Mouse (Mus musculus) midbrain, embryonic 14.5 days (tissue): ENCODE data around the gene Per3. TPM values are rescaled to one million over a fixed set of nuclear protein-coding genes. Genes with fewer than 3 reads are reported as not detected.

Experiments
- ATAC-seq: fragments of 200-750 bp; cut with Nextera tagmentation; 2 replicates; pipeline ENCODE4 v1.8.0; 2017; ENCODE audit warnings: moderate number of reproducible peaks, moderate library complexity; ENCODE audit not compliant: low FRiP score, low TSS enrichment
- DNase-seq: peaks from one replicate; pipeline ENCODE4 v3.0.0-alpha.2; 2015
- H3K27ac ChIP-seq: fragments of 300-500 bp; sonication (generic); replicated peaks from 2 replicates; pipeline ENCODE4 v1.5.1; 2014; ENCODE audit warnings: mild to moderate bottlenecking, low read depth, low read length, moderate library complexity
- H3K27me3 ChIP-seq: fragments of 300-500 bp; sonication (generic); 2 replicates; pipeline ENCODE4 v1.6.1; 2014; ENCODE audit warnings: low read length, control low read depth, mixed read lengths; ENCODE audit not compliant: control insufficient read depth, insufficient read depth
- H3K36me3 ChIP-seq: fragments of 300-500 bp; sonication (generic); 2 replicates; pipeline ENCODE4 v1.6.1; 2014; ENCODE audit warnings: low read length, control low read depth; ENCODE audit not compliant: control insufficient read depth, insufficient read depth
- H3K4me1 ChIP-seq: fragments of 300-500 bp; sonication (generic); 2 replicates; pipeline ENCODE4 v1.6.1; 2014; ENCODE audit warnings: mild to moderate bottlenecking, antibody characterized with exemption, low read length, control low read depth; ENCODE audit not compliant: control insufficient read depth, insufficient read depth
- H3K4me2 ChIP-seq: fragments of 300-500 bp; sonication (generic); 2 replicates; pipeline ENCODE4 v1.6.1; 2014; ENCODE audit warnings: mild to moderate bottlenecking, low read length, moderate library complexity
- H3K4me3 ChIP-seq: fragments of 300-500 bp; sonication (generic); replicated peaks from 2 replicates; pipeline ENCODE4 v1.5.1; 2014; ENCODE audit warnings: low read depth, low read length
- H3K9ac ChIP-seq: fragments of 300-500 bp; sonication (generic); replicated peaks from 2 replicates; pipeline ENCODE4 v1.6.1; 2014; ENCODE audit warnings: mild to moderate bottlenecking, low read length, moderate library complexity
- H3K9me3 ChIP-seq: fragments of 300-500 bp; sonication (generic); 2 replicates; pipeline ENCODE4 v1.6.1; 2016; ENCODE audit warnings: low read length, control low read depth, mixed read lengths; ENCODE audit not compliant: control insufficient read depth
- WGBS: fragments of 180-500 bp; shearing (Covaris S2); extraction: QIAGEN DNeasy Blood & Tissue Kit; methylation state at CpG from one replicate; pipeline ENCODE4 v1.1.7; 2014; 5-methylcytosine and 5-hydroxymethylcytosine counted together
- polyA plus RNA-seq: library from polyadenylated mRNA; unstranded; fragments of >200 nt; fragmentation: Nextera tagmentation; extraction: Ambion mirVana; gene quantifications from 2 replicates; pipeline ENCODE4 v1.2.1, GENCODE M21; 2014

Per3 gene
- polyA plus RNA-seq, 1 experiment from 2014 or later, result 2.5 TPM

DNA sequence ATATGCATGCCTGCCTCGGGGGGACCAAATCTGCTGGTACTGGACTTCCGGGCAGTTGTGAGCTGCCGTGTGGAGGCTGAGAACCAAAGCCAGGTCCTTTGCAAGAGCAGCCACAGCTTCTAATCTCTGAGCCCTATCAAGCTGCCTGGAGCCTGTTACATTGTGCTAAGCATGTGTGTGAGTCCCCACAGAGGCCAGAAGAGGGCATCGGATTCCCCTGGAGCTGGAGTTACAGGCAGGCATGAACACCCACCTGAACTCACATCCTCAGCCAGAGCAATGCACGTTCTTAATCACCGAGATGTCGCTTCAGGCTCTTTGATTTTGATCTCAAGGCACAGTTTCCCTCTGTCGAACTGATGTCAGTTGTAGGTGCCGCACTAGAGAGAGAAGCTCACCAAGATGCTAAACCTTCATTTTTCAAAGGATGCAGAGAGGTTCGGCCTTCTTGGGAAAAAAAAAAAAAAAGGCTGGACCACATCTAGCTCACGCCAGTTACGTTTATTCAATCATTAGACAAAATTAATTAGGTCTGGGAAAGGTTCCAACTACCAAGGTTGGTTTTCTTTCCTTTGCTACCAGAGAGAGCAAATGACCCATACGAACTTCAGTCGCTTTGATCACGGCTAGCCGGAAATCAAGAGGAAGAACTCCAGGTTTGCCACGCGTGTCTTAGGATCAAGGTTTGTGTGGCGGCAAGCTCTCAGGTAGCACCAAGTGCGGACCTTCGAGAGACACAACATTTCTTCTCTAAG is 66.1 kb downstream of the Per3 start:
- WGBS, result 92% methylated on average over 21 of the region's 21 CpGs
- H3K9ac ChIP-seq, result no peak overlapping the region
- H3K36me3 ChIP-seq, result no peaks in the 10 kb centered on the region
- no peak overlapping the region for H3K4me3 ChIP-seq
- H3K4me1 ChIP-seq, result no peaks in the 10 kb centered on the region
- no peaks in the 10 kb centered on the region for H3K27me3 ChIP-seq
- H3K27ac ChIP-seq, result no peak overlapping the region
- ATAC-seq (no peak), DNase-seq (no peak)
- no peaks in the 10 kb centered on the region for H3K9me3 ChIP-seq
- H3K4me2 ChIP-seq, result no peak overlapping the region

- no peak overlapping the region for H3K9ac ChIP-seq
- no peak overlapping the region for H3K27ac ChIP-seq
- whole genome bisulfite sequencing, result 52% methylated on average over 1 of the region's 1 CpGs
- no peaks in the 10 kb centered on the region for H3K27me3 ChIP-seq
- H3K4me3 ChIP-seq, result no peak overlapping the region
- H3K4me1 ChIP-seq, result no peaks in the 10 kb centered on the region
- no peak for ATAC-seq
- DNase-seq, result no peak
- H3K36me3 ChIP-seq, result no peaks in the 10 kb centered on the region
- H3K4me2 ChIP-seq, result no peak overlapping the region
- H3K9me3 ChIP-seq, result no peaks in the 10 kb centered on the region
Observed at GRCm38 (mm10) chr4:150975145-150975544, 69.3 kb downstream of the Per3 start.

DNA sequence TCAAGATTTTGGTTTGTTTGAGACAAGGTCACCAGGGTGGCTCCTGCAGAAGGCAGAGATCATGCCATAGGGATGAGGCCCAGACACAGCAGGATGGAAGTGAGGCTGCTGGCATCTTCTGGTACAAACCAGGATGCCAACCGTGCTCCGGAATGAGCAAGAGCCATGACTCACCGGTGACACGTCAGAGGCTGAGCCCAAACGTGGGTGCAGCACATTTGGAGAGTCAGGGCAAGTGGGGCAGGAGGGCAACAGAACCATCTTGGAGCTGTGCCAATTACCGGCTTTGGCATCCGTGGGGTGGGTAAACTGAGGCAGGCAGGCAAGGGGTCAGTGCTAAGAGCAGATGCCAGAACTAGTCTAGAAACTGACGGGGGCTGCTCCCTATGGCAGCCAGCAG is 71.2 kb downstream of the Per3 start:
- no peaks in the 10 kb centered on the region for H3K9me3 ChIP-seq
- no peak overlapping the region for H3K9ac ChIP-seq
- H3K4me3 ChIP-seq, result no peak overlapping the region
- WGBS, result 86% methylated on average over 8 of the region's 8 CpGs
- H3K27ac ChIP-seq, result no peak overlapping the region
- H3K4me2 ChIP-seq, result no peak overlapping the region
- DNase-seq (no peak), ATAC-seq (no peak)
- H3K4me1 ChIP-seq, result no peaks in the 10 kb centered on the region
- no peaks in the 10 kb centered on the region for H3K36me3 ChIP-seq
- H3K27me3 ChIP-seq, result no peaks in the 10 kb centered on the region

DNA sequence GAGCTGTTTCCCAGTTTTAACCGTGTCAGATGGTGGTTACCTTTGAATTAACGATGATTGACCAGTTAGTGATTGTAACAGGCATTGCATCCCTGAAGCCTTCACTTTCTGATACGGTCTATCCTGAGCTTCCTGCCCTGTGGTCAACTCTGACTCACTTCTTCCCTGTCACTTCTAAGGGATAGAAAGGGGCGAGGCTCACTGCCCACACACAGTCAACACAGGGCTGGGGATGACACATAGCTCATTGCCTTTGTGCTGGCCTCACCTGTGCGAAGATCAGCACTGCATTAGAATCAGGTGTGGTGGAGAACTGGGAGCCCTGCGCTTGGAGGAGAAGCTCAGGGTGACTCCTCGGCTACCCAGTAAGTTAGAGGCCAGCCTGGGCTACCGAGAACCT is 75.5 kb downstream of the Per3 start:
- ATAC-seq, result no peak
- Histone ChIP-seq H3K4me3 (no peak overlapping the region), H3K27ac (no peak overlapping the region), H3K4me1 (no peaks in the 10 kb centered on the region), H3K27me3 (no peaks in the 10 kb centered on the region), H3K36me3 (no peaks in the 10 kb centered on the region), H3K4me2 (no peak overlapping the region), H3K9ac (no peak overlapping the region), H3K9me3 (no peaks in the 10 kb centered on the region)
- WGBS, result 91% methylated on average over 8 of the region's 8 CpGs
- no peak for DNase-seq

GRCm38 (mm10) chr4:150966556-150966955 is 77.9 kb downstream of the Per3 start:
- Histone ChIP-seq H3K27me3 (no peaks in the 10 kb centered on the region), H3K9ac (no peak overlapping the region), H3K4me1 (no peaks in the 10 kb centered on the region), H3K4me3 (no peak overlapping the region), H3K27ac (no peak overlapping the region), H3K9me3 (no peaks in the 10 kb centered on the region), H3K36me3 (no peaks in the 10 kb centered on the region), H3K4me2 (no peak overlapping the region)
- 24% methylated on average over 7 of the region's 7 CpGs for WGBS
- ATAC-seq (no peak), DNase-seq (peak; percentile 74)

GRCm38 (mm10) chr4:150965555-150965951 is 78.9 kb downstream of the Per3 start:
- H3K4me1 ChIP-seq, result no peaks in the 10 kb centered on the region
- WGBS, result 76% methylated on average over 11 of the region's 11 CpGs
- no peak overlapping the region for H3K27ac ChIP-seq
- no peak overlapping the region for H3K9ac ChIP-seq
- H3K9me3 ChIP-seq, result no peaks in the 10 kb centered on the region
- no peaks in the 10 kb centered on the region for H3K27me3 ChIP-seq
- DNase-seq (no peak), ATAC-seq (no peak)
- no peak overlapping the region for H3K4me2 ChIP-seq
- H3K36me3 ChIP-seq, result no peaks in the 10 kb centered on the region
- no peak overlapping the region for H3K4me3 ChIP-seq

DNA sequence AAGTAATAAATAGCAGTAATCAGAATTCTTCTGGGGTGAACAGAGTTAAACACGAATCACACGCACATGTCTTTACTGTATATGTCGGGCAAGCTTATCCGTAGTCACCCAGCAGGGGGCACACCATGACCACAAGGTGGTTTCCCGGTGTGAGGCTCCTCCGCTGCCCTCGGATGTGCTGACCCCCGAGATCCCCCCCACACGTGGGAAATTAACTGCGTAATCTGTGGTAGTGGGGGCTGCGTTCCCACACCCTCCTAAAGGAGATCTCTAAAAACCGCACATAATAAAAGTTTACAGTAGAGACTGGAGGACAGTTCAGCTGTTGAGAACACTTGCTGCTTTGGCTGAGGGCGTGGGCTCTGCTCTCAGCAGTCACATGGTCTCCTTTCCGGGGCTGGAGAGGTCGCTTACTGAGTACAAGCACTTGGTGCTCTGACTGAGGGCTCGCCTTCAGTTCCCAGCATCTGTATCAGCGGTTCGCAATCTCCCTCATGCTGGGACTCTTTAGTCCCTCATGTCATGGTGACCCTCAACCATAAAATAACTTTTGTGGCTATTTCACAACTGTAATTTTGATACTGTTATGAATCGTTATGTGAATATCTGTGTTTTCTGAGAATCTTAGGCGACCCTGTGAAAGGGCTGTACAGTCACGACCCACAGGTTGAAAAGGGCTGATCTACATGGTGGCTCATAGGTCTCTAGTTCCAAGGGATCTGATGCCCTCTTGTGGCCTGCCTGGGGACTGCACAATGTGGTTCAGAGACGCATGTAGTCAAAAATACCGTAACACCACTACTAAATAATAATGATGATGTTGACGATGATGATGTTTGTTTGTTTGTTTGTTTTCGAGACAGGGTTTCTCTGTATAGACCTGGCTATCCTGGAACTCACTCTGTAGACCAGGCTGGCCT is 79.6 kb downstream of the Per3 start:
- Histone ChIP-seq H3K27me3 (no peaks in the 10 kb centered on the region), H3K36me3 (no peaks in the 10 kb centered on the region), H3K9me3 (no peaks in the 10 kb centered on the region), H3K4me3 (no peak overlapping the region), H3K4me2 (0 out of 2 replicates have a peak overlapping the region, but pooled peaks have one; percentile 13), H3K27ac (no peak overlapping the region), H3K9ac (no peak overlapping the region), H3K4me1 (no peaks in the 10 kb centered on the region)
- DNase-seq (peak; percentile 88), ATAC-seq (no peak)
- WGBS, result 15% methylated on average over 25 of the region's 25 CpGs

GRCm38 (mm10) chr4:150963711-150964110 is 80.8 kb downstream of the Per3 start:
- Histone ChIP-seq H3K27me3 (no peaks in the 10 kb centered on the region), H3K4me1 (no peaks in the 10 kb centered on the region), H3K9me3 (no peaks in the 10 kb centered on the region), H3K4me3 (no peak overlapping the region), H3K27ac (no peak overlapping the region), H3K9ac (no peak overlapping the region), H3K4me2 (no peak overlapping the region), H3K36me3 (no peaks in the 10 kb centered on the region)
- WGBS, result 68% methylated on average over 2 of the region's 2 CpGs
- ATAC-seq (no peak), DNase-seq (no peak)
